Mouse (Mus musculus): Measurements from ENCODE around the gene Mgea5. TPM values are rescaled to one million over a fixed set of nuclear protein-coding genes. Genes with fewer than 3 reads are reported as not detected.

Mgea5 gene
- polyA plus RNA-seq, 1 experiment from 2014 or later, result 88.0 TPM

Other genes starting within 250 kb of the Mgea5 start
- 13.5 and 14.6 TPM in 2 replicates for gene Poll, start 223.3 kb downstream of the Mgea5 start, polyA plus RNA-seq (2015; fragmentation: Nextera tagmentation; extraction: Ambion mirVana)
- 61.8 and 73.4 TPM in 2 replicates for gene Gm17018, start 223.2 kb downstream of the Mgea5 start, polyA plus RNA-seq (2015; fragmentation: Nextera tagmentation; extraction: Ambion mirVana)
- 3.6 and 4.2 TPM in 2 replicates for gene Fbxw4, start 123.5 kb downstream of the Mgea5 start, polyA plus RNA-seq (2015; fragmentation: Nextera tagmentation; extraction: Ambion mirVana)
- gene Fgf8, start 40.9 kb downstream of the Mgea5 start, polyA plus RNA-seq (2015; fragmentation: Nextera tagmentation; extraction: Ambion mirVana), result 0.44 and 0.95 TPM in 2 replicates
- 5.3 and 6.5 TPM in 2 replicates for gene Npm3, start 34.2 kb downstream of the Mgea5 start, polyA plus RNA-seq (2015; fragmentation: Nextera tagmentation; extraction: Ambion mirVana)
- gene Kcnip2, start 32.2 kb upstream of the Mgea5 start, polyA plus RNA-seq (2015; fragmentation: Nextera tagmentation; extraction: Ambion mirVana), result 5.1 and 6.8 TPM in 2 replicates
- 22.8 and 23.9 TPM in 2 replicates for gene Armh3, start 214.7 kb upstream of the Mgea5 start, polyA plus RNA-seq (2015; fragmentation: Nextera tagmentation; extraction: Ambion mirVana)
- 3.1 and 3.8 TPM in 2 replicates for gene Hps6, start 219.7 kb upstream of the Mgea5 start, polyA plus RNA-seq (2015; fragmentation: Nextera tagmentation; extraction: Ambion mirVana)